Mouse (Mus musculus) cerebellum, adult 2 months (tissue): ENCODE measurements around the gene Rnf157. TPM values are rescaled to one million over a fixed set of nuclear protein-coding genes. Genes with fewer than 3 reads are reported as not detected.

Source experiments
- DNase-seq, 2 experiments: peaks; one replicate each; pipeline ENCODE4 v3.0.0; 2021
- H3K27ac ChIP-seq: fragments of 200-500 bp; 2 replicates; pipeline ENCODE4 v1.5.1; 2012; ENCODE audit warnings: low read length, control low read depth, inconsistent platforms; ENCODE audit not compliant: insufficient read depth
- H3K27me3 ChIP-seq: fragments of 200-500 bp; 2 replicates; pipeline ENCODE4 v1.6.1; 2012; ENCODE audit warnings: inconsistent platforms, mild to moderate bottlenecking, low read length, moderate library complexity; ENCODE audit not compliant: control insufficient read depth, insufficient read depth
- H3K4me1 ChIP-seq: fragments of 200-500 bp; 2 replicates; pipeline ENCODE4 v1.6.1; 2011; ENCODE audit warnings: low read length; ENCODE audit not compliant: control insufficient read depth, insufficient read depth
- H3K4me3 ChIP-seq: fragments of 200-500 bp; replicated peaks from 2 replicates; pipeline ENCODE3; 2011; ENCODE audit warnings: mild to moderate bottlenecking, low read depth, low read length, control low read depth; ENCODE audit not compliant: insufficient read depth
- CTCF ChIP-seq: fragments of 200-500 bp; IDR thresholded peaks from 2 replicates; pipeline ENCODE4 v1.5.1; 2011; ENCODE audit warnings: low read depth, mild to moderate bottlenecking, control low read depth, low read length, moderate library complexity, borderline replicate concordance; ENCODE audit not compliant: insufficient read depth
- POLR2A ChIP-seq: fragments of 200-500 bp; IDR thresholded peaks from 2 replicates; pipeline ENCODE4 v1.6.1; 2011; ENCODE audit warnings: low read length, control low read depth, borderline replicate concordance; ENCODE audit not compliant: insufficient read depth
- WGBS: fragments of 180-500 bp; shearing (Covaris S2); methylation state at CpG from one replicate; pipeline ENCODE4 v1.1.7; 2018; 5-methylcytosine and 5-hydroxymethylcytosine counted together
- polyA plus RNA-seq: library from polyadenylated mRNA; depleted of rRNA; stranded (reverse); fragments of >200 nt; gene quantifications from 2 replicates; pipeline ENCODE4 v1.2.3, GENCODE M21; 2012; rRNA removed

Rnf157 gene
- 121 and 147 TPM in 2 replicates for polyA plus RNA-seq

- peaks cover 8% of the 10 kb centered on the region; the same call in 1 of the 2 replicates for H3K4me1 ChIP-seq
- TF ChIP-seq CTCF (no peak), POLR2A (0 out of 2 replicates have a peak, but pooled peaks have one; percentile 20)
- peak; percentile 79 to 83 for DNase-seq
- peak within 1 kb of the TSS; percentile 63 for H3K4me3 ChIP-seq
- 2% methylated on average over 59 of the region's 82 CpGs for WGBS
- H3K27me3 ChIP-seq = no peaks in the 10 kb centered on the region
- H3K27ac ChIP-seq = 0 out of 2 replicates have a peak within 1 kb of the TSS, but pooled peaks have one; percentile 55
Observed at GRCm38 (mm10) chr11:116412904-116413630, at the start of gene Rnf157. TSS of gene Rnf157 (minus strand) at chr11:116413032.

GRCm38 (mm10) chr11:116459786-116460185, 47.0 kb upstream of the Rnf157 start:
- TF ChIP-seq CTCF (no peak), POLR2A (no peak)
- 65% methylated on average over 4 of the region's 4 CpGs for WGBS
- Histone ChIP-seq H3K4me1 (no peaks in the 10 kb centered on the region), H3K4me3 (no peak overlapping the region), H3K27ac (no peak overlapping the region), H3K27me3 (no peaks in the 10 kb centered on the region)
- DNase-seq = no peak

GRCm38 (mm10) chr11:116456234-116456633, 43.4 kb upstream of the Rnf157 start:
- 59% methylated on average over 8 of the region's 8 CpGs for WGBS
- Histone ChIP-seq H3K4me1 (no peaks in the 10 kb centered on the region), H3K27me3 (no peaks in the 10 kb centered on the region), H3K27ac (no peak overlapping the region), H3K4me3 (no peak overlapping the region)
- no peak for DNase-seq
- TF ChIP-seq CTCF = no peak
- no peak for TF ChIP-seq POLR2A

- Histone ChIP-seq H3K27me3 (no peaks in the 10 kb centered on the region), H3K4me1 (peaks cover 3% of the 10 kb centered on the region), H3K27ac (no peak overlapping the region), H3K4me3 (no peak overlapping the region)
- DNase-seq = no peak
- 89% methylated on average over 10 of the region's 10 CpGs for WGBS
- TF ChIP-seq CTCF (no peak), POLR2A (no peak)
Observed at GRCm38 (mm10) chr11:116453889-116454288, 41.1 kb upstream of the Rnf157 start.

GRCm38 (mm10) chr11:116449341-116449740, 36.5 kb upstream of the Rnf157 start:
- H3K4me3 ChIP-seq = no peak overlapping the region
- DNase-seq = peak in 1 of 2 experiments; percentile 51
- TF ChIP-seq POLR2A = no peak
- TF ChIP-seq CTCF = no peak
- H3K4me1 ChIP-seq = peaks cover 10% of the 10 kb centered on the region
- 48% methylated on average over 3 of the region's 3 CpGs for WGBS
- no peak overlapping the region for H3K27ac ChIP-seq
- no peaks in the 10 kb centered on the region for H3K27me3 ChIP-seq

GRCm38 (mm10) chr11:116447822-116448221, 35.0 kb upstream of the Rnf157 start:
- 75% methylated on average over 5 of the region's 5 CpGs for WGBS
- Histone ChIP-seq H3K27me3 (no peaks in the 10 kb centered on the region), H3K27ac (no peak overlapping the region), H3K4me1 (peaks cover 10% of the 10 kb centered on the region), H3K4me3 (no peak overlapping the region)
- no peak for DNase-seq
- TF ChIP-seq CTCF = no peak
- TF ChIP-seq POLR2A = no peak

- peaks cover 10% of the 10 kb centered on the region for H3K4me1 ChIP-seq
- H3K4me3 ChIP-seq = no peak overlapping the region
- no peak overlapping the region for H3K27ac ChIP-seq
- H3K27me3 ChIP-seq = no peaks in the 10 kb centered on the region
- 16% methylated on average over 19 of the region's 19 CpGs for WGBS
- no peak for TF ChIP-seq CTCF
- no peak for TF ChIP-seq POLR2A
- no peak for DNase-seq
Observed at GRCm38 (mm10) chr11:116446308-116446887, 33.6 kb upstream of the Rnf157 start.

GRCm38 (mm10) chr11:116445596-116446307, 32.9 kb upstream of the Rnf157 start:
- TF ChIP-seq CTCF = peak; percentile 99
- no peak for TF ChIP-seq POLR2A
- Histone ChIP-seq H3K27ac (no peak overlapping the region), H3K27me3 (no peaks in the 10 kb centered on the region), H3K4me1 (peaks cover 10% of the 10 kb centered on the region), H3K4me3 (no peak overlapping the region)
- WGBS = 38% methylated on average over 16 of the region's 16 CpGs
- peak; percentile 84 to 95 for DNase-seq
